Mouse (Mus musculus) MEL (cell line): ENCODE measurements at regions not wholly inside any gene's neighbourhood (a gene's known extent, or its start where the extent isn't known, plus 50 kb on each side); places are given as distances from the start of the nearest gene placed in this dataset.

ENCODE experiments used
- NRF1 ChIP-seq: IDR thresholded peaks from 2 replicates; pipeline ENCODE4 v1.6.1; 2014; ENCODE audit warnings: low read depth, mild to moderate bottlenecking, inconsistent platforms, low read length, improper control_type of control experiment, moderate library complexity; ENCODE audit not compliant: poor library complexity, insufficient read depth, severe bottlenecking
- POLR2A ChIP-seq, 2 experiments: IDR thresholded peaks; 2 replicates each; pipeline ENCODE4 v1.6.1; 2011 to 2012; ENCODE audit warnings: low read length in 2 of 2, mild to moderate bottlenecking in 2 of 2, control low read depth in 1 of 2, improper control_type of control experiment in 1 of 2, low read depth in 1 of 2, moderate library complexity in 1 of 2; ENCODE audit not compliant: control insufficient read depth in 1 of 2, insufficient read depth in 1 of 2, poor library complexity in 1 of 2

DNA sequence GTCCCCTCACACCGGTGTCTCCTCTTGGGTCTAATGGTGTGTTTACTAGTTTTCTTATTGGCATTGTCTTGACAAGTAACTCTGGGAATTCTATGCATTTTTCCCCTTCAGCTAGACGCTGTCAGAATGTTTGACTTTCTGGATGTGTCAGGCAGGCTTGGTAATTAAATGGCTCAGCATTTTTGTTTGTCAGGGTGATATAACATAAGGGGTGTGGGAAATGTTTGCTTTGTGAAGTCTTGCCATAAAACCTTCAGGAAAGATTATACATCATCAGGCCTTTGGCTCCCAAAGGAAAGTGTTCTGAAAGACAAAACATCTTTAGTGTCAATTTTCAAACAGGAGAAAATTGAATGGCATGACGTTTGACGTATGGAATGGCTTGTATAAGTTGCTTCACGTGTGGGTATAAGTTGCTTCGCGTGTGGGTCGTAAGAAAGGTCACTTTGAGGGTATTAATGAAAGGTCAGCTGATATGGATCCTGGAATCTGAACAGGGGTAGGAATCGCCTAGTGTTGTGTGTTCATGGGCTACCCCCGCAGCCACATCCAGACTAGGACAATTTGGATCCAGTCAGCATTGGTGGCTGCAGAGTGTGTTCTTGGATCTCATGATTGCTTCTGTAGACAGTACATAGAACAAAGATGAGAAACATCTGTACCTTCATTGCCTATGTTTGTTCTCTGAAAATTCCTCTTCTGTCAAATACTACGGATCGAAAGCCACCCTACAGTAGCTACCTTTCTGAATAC is 349.6 kb downstream of the Tmem232 start:
- TF ChIP-seq NRF1 (no peak), POLR2A (IDR thresholded peaks at IDR 0.05; ENCODE audit: control insufficient read depth in 1 of 2, insufficient read depth in 1 of 2, low read depth in 1 of 2, low read length in 2 of 2, poor library complexity in 1 of 2) (no peak)
